Mouse (Mus musculus) monocyte, adult 5-6 weeks (primary cell): ENCODE results near the gene Ptprcap. TPM values are rescaled to one million over a fixed set of nuclear protein-coding genes. Genes with fewer than 3 reads are reported as not detected.

Source experiments
- ATAC-seq: fragments of 153-309, 156-312 bp; replicated peaks from 2 replicates; pipeline ENCODE4 v1.8.0; 2017; ENCODE audit warnings: mild to moderate bottlenecking; ENCODE audit not compliant: low TSS enrichment, insufficient number of reproducible peaks, severe bottlenecking, poor library complexity, low FRiP score
- total RNA-seq: library from RNA; stranded (forward); fragments of 200-1000, 200-491, 200-594 nt; gene quantifications from 3 replicates; pipeline ENCODE4 v1.2.3, GENCODE M21; 2017

The Ptprcap gene
- total RNA-seq, 1 experiment from 2014 or later = 133 TPM

DNA sequence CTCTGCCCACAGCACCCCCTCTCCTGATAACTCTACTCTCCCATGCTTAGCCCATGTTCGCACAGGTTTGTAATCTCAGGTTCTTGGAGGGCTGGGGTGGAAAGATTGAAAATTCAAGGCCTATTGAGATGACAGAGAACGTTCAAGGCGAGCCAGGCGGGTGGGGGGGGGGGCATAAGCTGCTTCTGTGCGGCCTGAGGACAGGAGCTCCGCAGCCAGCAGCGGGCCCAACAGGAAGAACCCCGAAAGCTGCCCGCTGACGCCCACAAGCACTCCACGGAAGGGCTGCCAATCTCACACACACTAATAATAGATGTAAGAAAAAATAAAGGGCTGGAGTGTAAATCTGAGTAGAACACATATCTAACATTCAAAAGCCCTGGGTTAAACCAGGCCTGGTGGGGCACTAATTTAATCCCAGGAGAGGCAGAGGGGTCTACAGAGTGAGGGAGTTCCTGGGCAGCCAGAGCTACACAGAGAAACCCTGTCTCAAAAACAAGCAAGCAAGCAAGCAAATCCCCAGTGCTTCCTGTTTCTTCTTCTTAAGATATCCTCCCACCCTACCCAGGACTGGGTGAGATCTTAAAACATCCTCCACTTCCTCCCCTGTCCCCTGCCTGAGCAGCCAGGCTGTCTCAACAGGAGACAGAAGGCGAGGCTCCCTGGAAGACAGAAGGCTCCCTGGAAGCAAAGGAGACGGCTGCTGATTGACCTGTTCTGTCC lies 50.4 kb downstream of the Ptprcap start:
- peak; percentile 44 for ATAC-seq

DNA sequence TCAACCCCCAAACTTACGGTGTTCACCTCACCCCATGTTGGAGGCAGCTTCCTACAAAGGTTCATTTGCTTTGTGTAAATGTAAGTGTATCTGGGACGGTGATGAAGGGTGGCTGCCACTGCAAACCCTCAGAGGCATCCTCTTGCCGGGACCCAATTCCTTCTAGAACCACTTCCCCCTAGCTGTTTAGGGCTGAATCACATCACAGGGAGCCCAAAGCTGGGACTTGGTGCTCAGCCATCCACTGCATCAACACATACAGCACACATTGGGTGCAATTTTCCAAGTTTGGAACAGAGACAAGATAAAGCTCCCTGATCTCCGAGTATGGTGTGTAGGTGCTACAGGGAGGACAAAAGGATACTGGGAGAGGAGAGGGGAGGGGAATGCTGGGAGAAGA lies 51.5 kb downstream of the Ptprcap start:
- ATAC-seq = no peak

Other genes with a start within 250 kb of the Ptprcap start
- 181 to 259 TPM (median 252 TPM) in 3 replicates for gene Tcirg1, start 246.5 kb upstream of the Ptprcap start, total RNA-seq
- gene Ndufs8, start 240.8 kb upstream of the Ptprcap start, total RNA-seq = 27.2 to 46.8 TPM (median 33.1 TPM) in 3 replicates
- gene Aldh3b1, start 223.8 kb upstream of the Ptprcap start, total RNA-seq = 54.5 to 74.4 TPM (median 57.2 TPM) in 3 replicates
- gene Unc93b1, start 218.4 kb upstream of the Ptprcap start, total RNA-seq = 243 to 349 TPM (median 322 TPM) in 3 replicates
- gene Aldh3b3, start 195.0 kb upstream of the Ptprcap start, total RNA-seq = not detected in 3 replicates
- gene Aldh3b2, start 181.3 kb upstream of the Ptprcap start, total RNA-seq = not detected in 3 replicates
- gene Acy3, start 167.0 kb upstream of the Ptprcap start, total RNA-seq = not detected in 3 replicates
- gene Tbx10, start 160.9 kb upstream of the Ptprcap start, total RNA-seq = not detected in 3 replicates
- gene Nudt8, start 153.0 kb upstream of the Ptprcap start, total RNA-seq = 2.3 to 11.1 TPM (median 2.3 TPM) in 3 replicates
- 0.57 to 1.7 TPM (median 1.2 TPM) in 3 replicates for gene Gm49405, start 153.0 kb upstream of the Ptprcap start, total RNA-seq
- 3.1 TPM in 2 of 3 replicates, not detected in the other for gene Doc2g, start 150.3 kb upstream of the Ptprcap start, total RNA-seq
- gene Ndufv1, start 140.8 kb upstream of the Ptprcap start, total RNA-seq = 74.5 to 108 TPM (median 103 TPM) in 3 replicates
- 101 to 129 TPM (median 104 TPM) in 3 replicates for gene Gstp1, start 115.6 kb upstream of the Ptprcap start, total RNA-seq
- gene Gstp2, start 107.6 kb upstream of the Ptprcap start, total RNA-seq = not detected in 3 replicates
- gene Gstp3, start 94.0 kb upstream of the Ptprcap start, total RNA-seq = 2.8 to 10.8 TPM (median 5.8 TPM) in 3 replicates
- not detected in 3 replicates for gene Cabp2, start 72.0 kb upstream of the Ptprcap start, total RNA-seq
- gene Cdk2ap2, start 56.4 kb upstream of the Ptprcap start, total RNA-seq = 77.3 to 120 TPM (median 92.6 TPM) in 3 replicates
- gene Pitpnm1, start 53.6 kb upstream of the Ptprcap start, total RNA-seq = 127 to 142 TPM (median 137 TPM) in 3 replicates
- gene Aip, start 27.7 kb upstream of the Ptprcap start, total RNA-seq = 94.2 to 132 TPM (median 124 TPM) in 3 replicates
- 0.29 to 0.43 TPM in 2 of 3 replicates, not detected in the other for gene Gpr152, start 13.8 kb upstream of the Ptprcap start, total RNA-seq
- not detected in 3 replicates for gene Cabp4, start 9.6 kb upstream of the Ptprcap start, total RNA-seq
- 209 to 226 TPM (median 217 TPM) in 3 replicates for gene Coro1b, start 5.0 kb upstream of the Ptprcap start, total RNA-seq
- gene Rps6kb2, start 9.8 kb downstream of the Ptprcap start, total RNA-seq = 22.8 to 27.8 TPM (median 27.0 TPM) in 3 replicates
- 14.1 to 18.7 TPM (median 14.2 TPM) in 3 replicates for gene Carns1, start 21.9 kb downstream of the Ptprcap start, total RNA-seq
- gene Tbc1d10c, start 37.7 kb downstream of the Ptprcap start, total RNA-seq = 71.5 to 178 TPM (median 83.5 TPM) in 3 replicates
- 479 to 544 TPM (median 541 TPM) in 3 replicates for gene Ppp1ca, start 38.5 kb downstream of the Ptprcap start, total RNA-seq
- gene Rad9a, start 48.1 kb downstream of the Ptprcap start, total RNA-seq = 19.1 to 26.3 TPM (median 20.7 TPM) in 3 replicates
- gene Clcf1, start 60.6 kb downstream of the Ptprcap start, total RNA-seq = 10.2 to 28.8 TPM (median 19.7 TPM) in 3 replicates
- gene AC109138.7, start 60.8 kb downstream of the Ptprcap start, total RNA-seq = not detected in 3 replicates
- 94.0 to 149 TPM (median 107 TPM) in 3 replicates for gene Pold4, start 78.3 kb downstream of the Ptprcap start, total RNA-seq
- gene Ssh3, start 115.6 kb downstream of the Ptprcap start, total RNA-seq = 23.7 to 30.6 TPM (median 27.0 TPM) in 3 replicates
- gene Ankrd13d, start 129.5 kb downstream of the Ptprcap start, total RNA-seq = 2.4 to 21.5 TPM (median 12.0 TPM) in 3 replicates
- gene Grk2, start 152.6 kb downstream of the Ptprcap start, total RNA-seq = 270 to 475 TPM (median 366 TPM) in 3 replicates
- 109 to 142 TPM (median 139 TPM) in 3 replicates for gene Kdm2a, start 244.7 kb downstream of the Ptprcap start, total RNA-seq